Mouse (Mus musculus): ENCODE data around the gene Cped1.

DNA sequence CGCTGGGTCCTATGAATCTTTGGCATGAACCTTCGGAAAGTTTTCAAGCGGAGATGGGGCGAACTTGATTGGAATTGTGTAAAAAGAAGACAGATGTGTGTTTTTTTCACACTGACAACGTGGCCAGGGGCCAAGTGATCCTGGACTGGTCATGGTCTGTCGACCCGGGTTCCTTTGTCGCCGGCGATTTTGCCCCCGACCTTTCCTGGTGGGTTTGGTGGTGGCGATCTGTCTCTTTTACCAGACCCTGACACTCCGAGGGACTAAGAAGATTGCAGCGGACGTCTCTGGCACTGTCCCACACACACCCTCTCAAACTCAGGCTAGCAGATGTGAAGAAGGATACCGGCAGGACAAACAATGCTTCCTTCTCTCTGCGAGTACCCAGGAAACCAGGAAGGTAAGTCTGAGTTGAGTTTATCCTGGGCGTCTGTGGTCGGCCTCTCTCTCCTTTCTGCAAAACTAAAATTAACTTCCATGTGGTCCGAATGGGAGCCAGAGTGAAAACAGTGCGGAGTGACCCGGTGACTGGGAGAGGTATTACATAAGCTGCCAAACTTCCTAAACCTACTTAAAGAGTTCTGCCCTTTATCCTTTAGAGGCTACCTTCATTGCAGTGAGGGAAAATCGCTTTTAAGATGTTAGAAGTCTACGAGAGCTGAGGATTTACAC lies 1.1 kb downstream of the Cped1 start:
- no peak for TF ChIP-seq CTCF (IDR thresholded peaks at IDR 0.05; ENCODE audit: low read depth)
- TF ChIP-seq EP300 (IDR thresholded peaks at IDR 0.05; ENCODE audit: low read depth): no peak
